Mouse (Mus musculus): ENCODE measurements around the gene Lrrc8d.

Gene Lrrc8d

DNA sequence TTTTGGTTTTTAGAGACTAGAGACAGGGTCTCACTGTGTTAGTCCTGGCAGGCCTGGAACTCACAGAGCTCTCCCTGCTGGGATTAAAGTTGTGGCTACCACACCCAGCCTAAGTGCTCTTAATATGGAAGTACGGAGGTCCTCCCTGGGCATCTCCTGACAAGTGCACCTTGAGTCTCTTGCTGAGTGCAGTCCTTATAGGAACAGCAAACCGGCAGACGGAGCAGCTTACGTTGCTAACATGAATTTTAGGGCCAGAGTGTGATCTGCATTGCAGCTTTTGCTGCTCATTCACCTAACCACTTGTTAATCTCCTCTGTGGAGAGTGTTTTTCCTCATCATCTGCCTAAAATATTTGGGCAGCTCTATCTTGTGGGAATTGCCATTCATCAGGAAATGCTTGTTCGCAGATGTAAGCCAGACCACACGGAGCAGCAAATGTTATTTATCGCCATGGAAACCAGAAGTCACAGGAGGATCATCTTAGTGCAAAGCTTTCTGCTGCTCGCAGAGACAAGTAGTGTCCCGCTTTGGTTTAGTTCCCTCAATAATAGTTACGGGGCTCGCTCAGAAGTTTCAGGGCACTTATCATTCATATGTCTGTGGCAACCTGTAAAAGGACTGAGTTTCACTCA, 62.2 kb downstream of the Lrrc8d start:
- in situ Hi-C loops (cut with MboI; ENCODE audit: low sequenced_read_pairs), result no loop called here

- in situ Hi-C loops (cut with MboI; ENCODE audit: low sequenced_read_pairs), result no loop called here
Observed at GRCm38 (mm10) chr5:105764369-105764768, 64.6 kb downstream of the Lrrc8d start.

DNA sequence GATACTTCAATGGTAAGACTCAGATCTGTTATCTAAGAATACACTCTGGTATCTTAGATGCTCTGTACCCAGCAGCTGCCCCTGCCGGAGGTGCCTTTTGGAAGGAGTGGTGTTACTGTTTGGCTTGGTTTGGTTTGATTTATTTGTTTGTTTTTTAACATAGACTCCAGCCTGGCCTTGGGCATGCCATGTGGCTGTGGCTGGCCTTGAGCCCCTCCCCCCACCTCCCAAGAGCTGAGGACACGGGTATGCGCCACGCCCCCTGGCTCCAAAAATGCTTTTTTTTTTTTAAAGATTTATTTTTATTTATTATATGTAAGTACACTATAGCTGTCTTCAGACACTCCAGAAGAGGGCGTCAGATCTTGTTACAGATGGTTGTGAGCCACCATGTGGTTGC, 65.6 kb downstream of the Lrrc8d start:
- in situ Hi-C loops (cut with MboI; ENCODE audit: low sequenced_read_pairs), result no loop called here

GRCm38 (mm10) chr5:105776368-105776767, 76.6 kb downstream of the Lrrc8d start:
- in situ Hi-C loops (cut with MboI; ENCODE audit: low sequenced_read_pairs), result no loop called here

GRCm38 (mm10) chr5:105776978-105777593, 77.3 kb downstream of the Lrrc8d start:
- in situ Hi-C loops (cut with MboI; ENCODE audit: low sequenced_read_pairs), result no loop called here

DNA sequence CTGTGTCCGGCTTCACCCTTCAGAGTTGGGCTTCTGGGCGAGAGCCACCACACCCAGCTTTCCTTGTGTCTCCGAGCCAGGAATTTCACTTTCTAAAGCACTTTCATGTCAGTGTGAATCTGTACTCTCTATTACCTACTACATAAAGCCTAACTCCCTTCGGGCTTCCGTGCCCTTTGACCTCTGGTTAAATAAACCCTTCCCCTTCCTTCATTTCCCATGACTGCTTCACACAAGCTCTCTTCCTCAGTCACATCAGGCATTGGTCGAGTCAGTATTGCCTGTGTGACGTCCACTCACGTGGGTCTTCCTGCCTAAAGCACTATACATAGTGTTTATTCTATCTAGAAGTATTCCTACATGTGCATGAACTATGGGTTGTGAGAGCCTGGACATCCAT, 77.9 kb downstream of the Lrrc8d start:
- in situ Hi-C loops (cut with MboI; ENCODE audit: low sequenced_read_pairs), result no loop called here

DNA sequence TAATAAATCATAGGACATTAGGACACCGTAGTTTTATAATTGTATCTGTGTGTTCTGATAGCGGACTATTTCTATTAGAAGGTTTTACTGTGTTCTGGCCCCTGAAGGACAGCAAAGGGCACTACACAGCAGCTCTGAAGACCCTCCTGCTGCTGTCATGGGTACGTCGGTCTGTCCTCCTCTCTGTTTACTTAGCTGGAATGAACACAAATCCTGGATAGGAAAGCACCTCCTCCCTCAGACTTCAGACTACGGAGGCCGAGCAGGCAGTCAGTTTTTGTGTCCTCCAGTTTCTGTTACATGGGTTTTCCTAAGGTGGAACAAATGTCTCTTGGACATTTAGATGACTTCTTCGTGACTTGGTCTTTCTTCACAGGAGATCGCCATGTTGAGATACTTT, 78.4 kb downstream of the Lrrc8d start:
- in situ Hi-C loops (cut with MboI; ENCODE audit: low sequenced_read_pairs), result no loop called here

DNA sequence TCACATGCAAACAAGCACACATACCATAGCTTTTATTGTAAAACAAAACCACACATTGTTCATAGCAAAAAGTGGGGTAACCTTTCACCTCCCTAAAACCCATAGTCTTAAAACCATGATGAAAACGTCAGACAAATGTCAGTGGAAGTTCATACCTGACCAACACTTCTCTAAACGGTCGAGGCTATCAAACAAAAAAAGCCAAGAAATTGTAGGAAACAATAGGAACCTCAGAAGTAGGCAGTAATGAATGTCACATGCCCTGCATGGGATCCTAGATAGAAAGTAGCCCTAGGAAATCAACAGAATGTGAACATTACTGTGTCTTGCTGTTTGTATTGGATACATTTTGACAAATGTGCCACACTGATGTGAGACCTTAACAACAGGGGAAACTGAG, 79.0 kb downstream of the Lrrc8d start:
- in situ Hi-C loops (cut with MboI; ENCODE audit: low sequenced_read_pairs), result no loop called here

DNA sequence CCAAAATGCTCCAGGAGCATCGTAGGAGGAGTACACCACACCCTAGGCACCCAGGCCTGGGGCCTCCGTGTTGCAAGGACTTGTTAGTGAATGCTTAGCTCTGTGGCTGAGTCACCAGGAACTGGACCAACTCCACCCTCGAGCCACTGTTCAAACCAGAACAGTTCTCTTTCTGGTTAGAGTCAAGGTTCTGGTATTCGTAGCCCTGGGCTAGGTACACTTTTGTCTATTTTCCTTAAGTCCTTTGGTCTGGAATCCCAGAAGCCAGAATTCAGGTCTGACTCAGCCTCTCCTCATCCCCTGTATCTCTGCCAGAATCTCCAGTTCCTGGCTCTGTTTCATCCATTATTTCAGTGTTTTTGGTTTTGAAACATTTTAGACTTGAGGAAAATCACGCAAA, 79.6 kb downstream of the Lrrc8d start:
- in situ Hi-C loops (cut with MboI; ENCODE audit: low sequenced_read_pairs), result no loop called here

DNA sequence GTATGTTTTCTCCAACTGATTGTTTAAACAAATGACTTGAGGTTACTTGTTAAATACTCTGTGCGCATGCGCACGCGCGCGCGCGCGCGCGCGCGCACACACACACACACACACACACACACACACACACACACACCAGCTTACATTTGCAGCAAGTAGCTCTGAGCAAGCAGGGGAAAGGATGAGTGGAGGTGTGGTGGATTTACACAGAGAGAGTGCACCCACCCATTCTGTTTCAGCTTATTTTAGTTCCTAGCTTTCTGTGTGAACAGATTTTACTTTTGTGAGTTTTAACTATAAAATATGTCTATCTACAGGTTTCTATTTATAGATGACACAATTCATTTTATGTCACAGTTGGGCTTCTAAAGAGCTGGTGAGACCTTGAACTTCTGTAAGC, 84.1 kb downstream of the Lrrc8d start:
- in situ Hi-C loops (cut with MboI; ENCODE audit: low sequenced_read_pairs), result no loop called here

DNA sequence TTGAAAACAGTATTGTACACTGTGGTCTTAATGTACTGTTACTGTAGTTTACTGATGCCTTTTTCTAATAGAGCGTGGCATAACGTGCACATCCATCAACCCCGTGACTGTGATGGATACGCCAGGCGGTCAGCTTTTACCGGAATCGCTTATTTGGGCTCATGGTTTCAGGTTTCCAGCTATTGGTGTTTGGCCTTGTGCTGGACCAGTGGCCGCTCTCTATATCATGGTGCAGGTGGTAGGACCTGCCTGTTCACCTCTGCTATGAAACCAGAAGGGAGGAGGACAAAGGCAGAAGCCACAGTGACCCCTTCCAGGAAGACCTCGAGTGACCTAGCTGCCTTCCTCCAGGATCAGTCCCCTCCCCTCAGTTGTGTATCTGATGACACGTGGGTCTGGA, 85.0 kb downstream of the Lrrc8d start:
- in situ Hi-C loops (cut with MboI; ENCODE audit: low sequenced_read_pairs), result no loop called here

- in situ Hi-C loops (cut with MboI; ENCODE audit: low sequenced_read_pairs), result no loop called here
Observed at GRCm38 (mm10) chr5:105787577-105787976, 87.8 kb downstream of the Lrrc8d start.

GRCm38 (mm10) chr5:105789801-105790200, 90.0 kb downstream of the Lrrc8d start:
- in situ Hi-C loops (cut with MboI; ENCODE audit: low sequenced_read_pairs), result no loop called here

- in situ Hi-C loops (cut with MboI; ENCODE audit: low sequenced_read_pairs), result no loop called here
Observed at GRCm38 (mm10) chr5:105792331-105792801, 92.6 kb downstream of the Lrrc8d start.

- in situ Hi-C loops (cut with MboI; ENCODE audit: low sequenced_read_pairs), result no loop called here
Observed at GRCm38 (mm10) chr5:105792853-105793547, 93.2 kb downstream of the Lrrc8d start.

- in situ Hi-C loops (cut with MboI; ENCODE audit: low sequenced_read_pairs), result no loop called here
Observed at GRCm38 (mm10) chr5:105793548-105793940, 93.8 kb downstream of the Lrrc8d start.

- in situ Hi-C loops (cut with MboI; ENCODE audit: low sequenced_read_pairs), result no loop called here
Observed at GRCm38 (mm10) chr5:105798421-105798820, 98.7 kb downstream of the Lrrc8d start.

DNA sequence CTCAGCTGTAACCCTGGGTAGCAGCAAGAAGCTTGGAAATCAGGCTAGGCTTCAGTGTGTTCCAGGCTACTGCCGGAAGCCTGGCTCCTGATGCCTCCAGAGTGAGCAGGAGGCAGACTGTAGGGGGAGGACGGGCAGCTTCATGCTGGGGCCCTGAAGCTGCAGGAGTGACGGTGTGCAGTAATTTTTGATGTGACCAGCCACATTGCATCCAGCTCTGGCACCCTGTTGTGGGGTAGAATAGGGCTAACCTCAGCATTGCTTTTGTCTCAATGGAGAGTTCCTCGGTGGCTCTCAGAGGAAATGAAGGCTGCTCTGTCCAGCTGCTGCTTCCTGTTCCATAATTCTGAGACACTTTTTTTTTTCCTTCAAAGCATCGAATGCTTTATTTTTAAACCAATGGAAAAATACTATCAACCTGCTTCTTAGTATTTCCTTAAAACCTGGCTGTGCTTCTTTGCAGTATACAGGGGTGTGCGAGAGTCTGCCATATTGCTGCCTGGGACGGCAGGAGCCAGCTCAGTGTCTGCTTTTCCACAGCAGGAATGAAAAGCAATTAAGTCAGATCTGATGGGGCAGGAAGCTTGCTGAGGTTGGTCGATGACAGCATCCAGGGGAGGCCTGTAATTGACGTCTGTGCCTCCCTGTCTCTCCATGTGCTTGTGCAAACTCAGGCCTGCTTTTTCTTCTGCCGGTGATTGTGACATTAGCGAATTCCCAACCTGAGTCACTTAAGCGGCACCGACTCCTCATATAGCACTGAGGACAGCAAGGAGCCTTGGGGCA, 100.3 kb downstream of the Lrrc8d start:
- in situ Hi-C loops (cut with MboI; ENCODE audit: low sequenced_read_pairs), result no loop called here

GRCm38 (mm10) chr5:105801031-105801529, 101.3 kb downstream of the Lrrc8d start:
- in situ Hi-C loops (cut with MboI; ENCODE audit: low sequenced_read_pairs), result no loop called here

DNA sequence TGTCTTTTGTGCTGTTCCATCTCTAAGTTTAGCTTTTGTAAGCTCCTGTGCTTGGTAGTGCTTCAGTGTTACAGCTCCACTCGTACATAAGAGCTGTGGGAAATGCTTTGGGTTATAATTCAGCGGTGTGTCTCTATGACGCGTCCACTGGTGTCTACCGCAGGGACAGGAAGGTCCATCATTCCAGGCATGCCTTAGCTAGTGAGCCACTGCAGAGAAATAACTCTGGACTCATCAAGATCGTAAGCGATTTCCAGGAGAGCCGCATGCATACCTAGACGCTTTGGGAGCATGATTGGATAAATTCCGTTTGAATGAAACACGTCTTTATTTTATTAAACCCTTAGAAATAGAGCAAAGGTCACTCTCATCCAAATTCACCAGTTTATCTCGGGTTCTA, 106.2 kb downstream of the Lrrc8d start:
- in situ Hi-C loops (cut with MboI; ENCODE audit: low sequenced_read_pairs), result no loop called here

DNA sequence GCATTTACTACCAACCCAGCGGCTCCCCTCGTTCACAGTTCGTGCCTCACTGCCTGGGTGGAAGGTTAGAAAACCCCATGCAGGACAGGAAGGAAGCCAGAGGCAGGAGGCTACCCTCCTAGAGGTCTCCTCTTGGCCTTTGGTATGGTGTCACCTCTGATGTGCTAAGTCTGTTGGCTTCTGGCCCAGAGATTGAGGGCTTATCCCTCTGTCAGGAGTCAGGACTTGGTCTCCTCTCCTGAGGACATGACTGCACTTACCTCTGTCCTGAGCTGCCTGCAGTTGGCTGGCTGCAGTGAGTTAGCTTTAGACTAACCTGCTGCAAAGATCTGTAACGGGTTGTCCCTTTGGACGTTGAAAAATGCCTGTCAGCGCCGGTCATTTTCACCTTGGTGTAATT, 107.7 kb downstream of the Lrrc8d start:
- in situ Hi-C loops (cut with MboI; ENCODE audit: low sequenced_read_pairs), result no loop called here

Measured in CH12F3 (cell line).